Mouse (Mus musculus) forebrain, embryonic 10.5 days (tissue): ENCODE data around the gene Als2cr12. TPM values are rescaled to one million over a fixed set of nuclear protein-coding genes. Genes with fewer than 3 reads are reported as not detected.
"Not testable (repeated sequence)": the region's sequence is repeated elsewhere in the genome, so short reads cannot be mapped to it uniquely, and the experiment has no call there.

ENCODE experiments used
- DNase-seq: peaks from one replicate; pipeline ENCODE4 v3.0.0-alpha.2; 2017; ENCODE audit warnings: low spot score; ENCODE audit errors: extremely low spot score
- H3K27ac ChIP-seq: fragments of 300-500 bp; sonication (generic); 2 replicates; pipeline ENCODE4 v1.5.1; 2016; ENCODE audit warnings: mild to moderate bottlenecking
- H3K27me3 ChIP-seq: fragments of 300-500 bp; sonication (generic); 2 replicates; pipeline ENCODE4 v1.6.1; 2016; ENCODE audit warnings: mild to moderate bottlenecking; ENCODE audit not compliant: poor library complexity, severe bottlenecking
- H3K36me3 ChIP-seq: fragments of 300-500 bp; sonication (generic); replicated peaks from 2 replicates; pipeline ENCODE4 v1.6.1; 2016; ENCODE audit warnings: mild to moderate bottlenecking, moderate library complexity
- H3K4me1 ChIP-seq: fragments of 300-500 bp; sonication (generic); 2 replicates; pipeline ENCODE4 v1.6.1; 2016
- H3K4me3 ChIP-seq: fragments of 300-500 bp; sonication (generic); 2 replicates; pipeline ENCODE4 v1.5.1; 2016; ENCODE audit warnings: mild to moderate bottlenecking, moderate library complexity
- H3K9me3 ChIP-seq: fragments of 300-500 bp; sonication (generic); 2 replicates; pipeline ENCODE4 v1.6.1; 2016; ENCODE audit warnings: mild to moderate bottlenecking, moderate library complexity
- WGBS: fragments of 180-500 bp; shearing (Covaris S2); methylation state at CpG from one replicate; pipeline ENCODE4 v1.1.7; 2016; 5-methylcytosine and 5-hydroxymethylcytosine counted together
- polyA plus RNA-seq: library from polyadenylated mRNA; unstranded; fragments of >200 nt; fragmentation: Nextera tagmentation; extraction: Ambion mirVana; gene quantifications from 2 replicates; pipeline ENCODE4 v1.2.1, GENCODE M21; 2016

Gene Als2cr12
- polyA plus RNA-seq, 1 experiment from 2014 or later, result not detected

DNA sequence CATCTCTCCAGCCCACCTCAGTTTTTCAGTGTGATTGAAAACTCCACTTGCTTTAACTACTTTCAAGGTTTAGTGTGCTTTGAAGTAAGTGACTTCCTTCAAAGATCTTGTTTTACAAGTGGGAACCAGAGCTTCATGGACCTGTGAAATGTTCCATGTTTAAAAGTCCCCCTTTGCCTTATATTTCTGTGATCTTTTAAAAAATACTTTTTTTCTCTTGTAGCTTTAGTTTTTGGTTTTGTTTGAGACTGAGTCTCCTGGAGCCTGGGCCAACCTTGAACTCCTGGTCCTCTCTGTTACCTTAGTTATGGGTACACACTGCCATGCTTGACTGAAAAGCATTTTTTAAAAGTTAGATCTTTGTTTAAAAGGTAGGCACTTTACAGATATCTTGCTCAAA, 19.7 kb upstream of the Als2cr12 start:
- Histone ChIP-seq H3K4me3 (no peak overlapping the region), H3K4me1 (peaks cover 49% of the 10 kb centered on the region), H3K36me3 (peaks cover 39% of the 10 kb centered on the region), H3K9me3 (no peaks in the 10 kb centered on the region), H3K27ac (no peak overlapping the region), H3K27me3 (no peaks in the 10 kb centered on the region)
- no peak for DNase-seq

DNA sequence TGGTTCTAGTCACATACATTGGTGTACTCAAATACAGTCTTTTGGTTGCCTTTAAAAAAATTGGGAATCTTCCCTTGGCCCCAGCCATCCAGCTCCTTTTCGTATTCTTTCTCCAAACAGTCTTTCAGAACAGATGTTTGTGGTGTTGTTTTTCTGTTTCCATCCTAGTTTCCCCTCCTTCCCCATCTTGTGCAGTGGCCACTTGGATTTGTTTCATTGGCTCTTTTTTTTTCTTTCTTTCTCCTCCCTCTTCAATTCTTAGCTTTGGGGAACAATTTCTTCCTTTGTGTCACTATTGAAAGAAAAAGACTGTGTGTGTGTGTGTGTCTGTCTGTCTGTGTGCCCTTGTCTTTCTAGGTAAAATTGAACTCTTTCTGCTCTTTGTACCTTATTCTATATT, 18.6 kb upstream of the Als2cr12 start:
- no peaks in the 10 kb centered on the region for H3K9me3 ChIP-seq
- DNase-seq, result no peak
- H3K4me1 ChIP-seq, result peaks cover 50% of the 10 kb centered on the region
- no peak overlapping the region for H3K27ac ChIP-seq
- no peaks in the 10 kb centered on the region for H3K27me3 ChIP-seq
- peak overlapping the region; percentile 71 for H3K4me3 ChIP-seq
- WGBS, result 83% methylated on average over 1 of the region's 1 CpGs
- H3K36me3 ChIP-seq, result peaks cover 34% of the 10 kb centered on the region

GRCm38 (mm10) chr1:58713893-58714231, 18.1 kb upstream of the Als2cr12 start:
- H3K27ac ChIP-seq, result peak overlapping the region; percentile 96
- no peak for DNase-seq

GRCm38 (mm10) chr1:58713081-58713892, 17.5 kb upstream of the Als2cr12 start:
- Histone ChIP-seq H3K4me3 (peak overlapping the region; percentile 71), H3K27me3 (no peaks in the 10 kb centered on the region), H3K36me3 (peaks cover 25% of the 10 kb centered on the region), H3K4me1 (peaks cover 50% of the 10 kb centered on the region), H3K27ac (peak overlapping the region; percentile 96), H3K9me3 (no peaks in the 10 kb centered on the region)
- peak; percentile 56 for DNase-seq
- WGBS, result 3% methylated on average over 31 of the region's 31 CpGs

More at GRCm38 (mm10) chr1:58713893-58714231, 18.1 kb upstream of the Als2cr12 start:
- Histone ChIP-seq H3K4me1 (peaks cover 50% of the 10 kb centered on the region), H3K27me3 (no peaks in the 10 kb centered on the region), H3K9me3 (no peaks in the 10 kb centered on the region), H3K4me3 (peak overlapping the region; percentile 71), H3K36me3 (peaks cover 29% of the 10 kb centered on the region)
- WGBS, result 54% methylated on average over 4 of the region's 4 CpGs

- Histone ChIP-seq H3K4me3 (peak overlapping the region; percentile 71), H3K9me3 (no peaks in the 10 kb centered on the region), H3K4me1 (peaks cover 50% of the 10 kb centered on the region), H3K27ac (peak overlapping the region; percentile 96), H3K36me3 (peaks cover 22% of the 10 kb centered on the region), H3K27me3 (no peaks in the 10 kb centered on the region)
- DNase-seq, result peak; percentile 58
- 3% methylated on average over 17 of the region's 17 CpGs for WGBS
These were observed 16.6 kb upstream of the Als2cr12 start for GRCm38 (mm10) chr1:58712076-58713061.

DNA sequence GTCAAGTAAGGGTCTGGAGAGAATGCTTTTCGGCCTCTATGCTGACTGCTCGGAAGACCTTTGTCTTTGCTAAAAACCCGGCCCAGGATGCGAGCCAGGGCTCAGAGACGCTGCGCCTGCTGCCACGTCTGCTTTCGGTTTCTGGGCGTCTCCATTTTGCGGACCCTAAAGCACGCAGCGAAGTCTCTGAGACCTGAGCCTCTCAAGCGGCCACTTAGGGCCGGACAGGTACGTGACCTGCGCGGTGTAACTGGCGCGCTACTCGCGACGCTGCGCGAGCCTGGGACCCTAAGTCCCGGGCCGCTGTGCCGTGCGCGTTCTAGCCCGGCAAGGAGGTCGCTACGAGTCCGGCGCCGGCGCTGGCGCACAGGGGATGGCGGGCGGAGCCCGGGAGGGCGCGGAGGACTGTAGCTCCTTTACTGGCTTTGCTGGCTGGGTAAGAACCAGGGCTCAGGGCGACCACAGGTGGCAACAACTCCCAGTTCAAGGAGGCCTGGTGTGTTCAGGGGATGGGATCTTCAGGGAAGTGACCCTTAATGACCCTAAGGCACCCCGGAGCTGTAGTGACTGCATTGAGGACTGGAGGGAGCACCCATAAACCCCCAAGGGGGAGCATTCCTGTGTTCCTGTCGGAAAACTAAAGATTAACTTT, 15.7 kb upstream of the Als2cr12 start, which contains the start of gene Cflar:
Gene Cflar (plus strand): TSS at position 144 of the 652 bp plus-strand sequence.
- Histone ChIP-seq H3K27me3 (no peaks in the 10 kb centered on the region), H3K27ac (peak within 1 kb of the TSS; percentile 96), H3K4me3 (peak within 1 kb of the TSS; percentile 71), H3K9me3 (no peaks in the 10 kb centered on the region), H3K36me3 (peaks cover 17% of the 10 kb centered on the region), H3K4me1 (peaks cover 50% of the 10 kb centered on the region)
- peak; percentile 77 for DNase-seq
- WGBS, result under 1% methylated on average over 45 of the region's 45 CpGs

DNA sequence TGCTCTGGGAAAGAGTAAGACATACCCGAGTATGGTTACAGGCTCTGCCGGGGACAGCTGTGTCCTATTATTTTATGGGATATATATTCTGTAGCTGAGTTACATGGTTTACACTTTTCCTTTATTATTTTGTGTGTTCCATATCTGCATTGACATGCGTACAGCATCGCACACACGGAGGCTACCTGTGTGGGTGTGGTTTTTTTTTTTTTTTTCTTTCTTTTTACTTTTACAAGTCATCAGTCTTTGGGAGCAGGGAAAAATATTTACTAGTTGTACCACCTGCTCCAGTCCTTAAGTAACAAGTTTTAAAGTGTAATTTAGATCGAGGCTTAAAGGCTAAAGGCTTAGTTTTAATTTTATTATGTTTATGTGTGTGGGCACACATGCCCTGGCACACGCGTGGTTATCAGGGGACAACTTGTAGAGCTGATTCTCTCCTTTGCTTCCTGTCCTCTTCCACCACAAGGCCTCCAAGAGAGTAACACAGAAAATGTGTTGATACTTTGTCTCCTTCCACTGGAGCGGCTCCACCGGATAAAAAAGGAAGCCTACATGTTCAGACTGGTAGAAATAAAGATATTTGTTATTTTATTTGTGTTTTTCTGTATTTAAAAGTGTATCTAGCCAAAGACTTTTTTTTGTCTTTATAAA, 15.0 kb upstream of the Als2cr12 start:
- H3K27ac ChIP-seq, result peak overlapping the region; percentile 96
- DNase-seq, result peak; percentile 22
- peak overlapping the region; percentile 71 for H3K4me3 ChIP-seq
- WGBS, result 59% methylated on average over 10 of the region's 10 CpGs
- H3K4me1 ChIP-seq, result peaks cover 44% of the 10 kb centered on the region
- peaks cover 11% of the 10 kb centered on the region for H3K36me3 ChIP-seq
- no peaks in the 10 kb centered on the region for H3K27me3 ChIP-seq
- no peaks in the 10 kb centered on the region for H3K9me3 ChIP-seq

DNA sequence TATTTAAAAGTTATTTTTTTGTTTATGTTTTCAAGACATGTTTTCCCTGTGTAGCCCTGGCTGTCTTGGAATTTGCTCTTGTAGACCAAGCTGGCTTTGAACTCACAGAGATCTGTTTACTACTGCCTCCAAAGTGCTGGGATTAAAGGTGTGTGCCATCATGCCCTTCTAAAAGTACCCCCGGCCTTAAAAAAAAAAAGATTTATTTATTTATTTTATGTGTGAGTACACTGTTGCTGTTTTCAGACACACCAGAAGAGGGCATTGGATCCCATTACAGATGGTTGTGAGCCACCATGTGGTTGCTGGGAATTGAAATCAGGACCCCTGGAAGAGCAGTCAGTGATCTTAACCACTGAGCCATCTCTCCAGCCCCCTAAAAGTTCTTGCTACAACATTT, 14.3 kb upstream of the Als2cr12 start:
- not testable (repeated sequence) for H3K27me3 ChIP-seq, H3K27ac ChIP-seq, H3K4me3 ChIP-seq, DNase-seq, H3K9me3 ChIP-seq, H3K36me3 ChIP-seq
- WGBS, result 97% methylated on average over 1 of the region's 1 CpGs
- peaks cover 37% of the 10 kb centered on the region for H3K4me1 ChIP-seq

GRCm38 (mm10) chr1:58700580-58701162, 4.9 kb upstream of the Als2cr12 start:
- H3K36me3 ChIP-seq, H3K4me3 ChIP-seq, DNase-seq, H3K27me3 ChIP-seq, H3K9me3 ChIP-seq, H3K27ac ChIP-seq, H3K4me1 ChIP-seq: not testable (repeated sequence)
- WGBS, result 87% methylated on average over 5 of the region's 5 CpGs

DNA sequence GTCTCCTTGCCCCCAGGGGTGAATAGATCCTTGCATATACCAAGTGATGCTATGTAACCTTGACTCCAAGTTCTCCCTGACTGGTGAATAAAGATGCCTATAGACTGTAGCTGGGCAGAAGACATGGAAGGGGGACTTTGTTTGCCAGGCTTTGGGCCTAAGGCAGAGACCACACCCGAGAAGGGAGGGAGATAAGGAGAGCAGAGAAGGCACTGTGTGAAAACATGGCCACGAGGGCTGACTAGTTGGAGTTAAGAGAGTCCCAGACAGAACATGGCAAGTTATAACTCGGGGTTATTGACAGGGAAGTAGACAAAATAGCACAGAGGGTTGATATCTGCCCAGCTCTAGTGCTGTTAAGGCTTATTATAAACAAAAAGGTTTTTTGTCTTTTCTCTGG, 4.2 kb upstream of the Als2cr12 start:
- 80% methylated on average over 3 of the region's 3 CpGs for WGBS
- Histone ChIP-seq H3K27me3 (no peaks in the 10 kb centered on the region), H3K4me1 (no peaks in the 10 kb centered on the region), H3K27ac (no peak overlapping the region), H3K36me3 (no peaks in the 10 kb centered on the region), H3K9me3 (no peaks in the 10 kb centered on the region), H3K4me3 (no peak overlapping the region)
- no peak for DNase-seq

GRCm38 (mm10) chr1:58698781-58699180, 3.0 kb upstream of the Als2cr12 start:
- Histone ChIP-seq H3K36me3 (no peaks in the 10 kb centered on the region), H3K4me3 (no peak overlapping the region), H3K4me1 (no peaks in the 10 kb centered on the region), H3K9me3 (no peaks in the 10 kb centered on the region), H3K27ac (no peak overlapping the region), H3K27me3 (no peaks in the 10 kb centered on the region)
- 88% methylated on average over 4 of the region's 4 CpGs for WGBS
- no peak for DNase-seq

GRCm38 (mm10) chr1:58697607-58698006, 1.8 kb upstream of the Als2cr12 start:
- not testable (repeated sequence) for H3K4me3 ChIP-seq, H3K27ac ChIP-seq, DNase-seq, H3K27me3 ChIP-seq, H3K36me3 ChIP-seq, H3K9me3 ChIP-seq, H3K4me1 ChIP-seq
- WGBS, result 60% methylated on average over 1 of the region's 1 CpGs
